Mouse (Mus musculus) left cerebral cortex, adult 11 months (tissue): ENCODE results near the gene Nat8f1.
"Not testable (repeated sequence)": the region's sequence is repeated elsewhere in the genome, so short reads cannot be mapped to it uniquely, and the experiment has no call there.

ENCODE experiments used
- DNase-seq: peaks from one replicate; pipeline ENCODE4 v3.0.0; 2022; ENCODE audit warnings: low spot score

Gene Nat8f1

DNA sequence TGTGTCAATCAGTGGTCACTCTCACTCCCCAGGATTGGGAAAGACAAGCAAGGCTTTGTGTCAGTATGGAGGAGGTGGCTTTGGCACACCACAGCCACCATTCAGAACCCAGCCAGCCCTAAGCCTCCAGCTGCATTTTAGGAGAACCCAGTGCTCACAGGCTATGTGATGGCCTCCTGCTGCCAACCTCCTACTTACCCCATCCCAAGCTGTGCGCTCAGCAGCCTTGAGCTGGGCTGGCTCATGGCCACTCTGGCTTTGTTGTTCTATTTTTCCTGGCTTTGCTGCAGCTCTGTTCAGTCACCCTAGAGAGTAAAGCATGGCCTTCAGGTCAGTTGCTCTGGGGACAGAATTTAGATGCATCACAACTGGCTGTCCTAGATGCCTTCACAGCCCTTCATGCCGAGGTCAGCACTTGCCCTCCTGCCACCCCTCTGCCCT is 8.6 kb downstream of the Nat8f1 start:
- peak; percentile 68 for DNase-seq

DNA sequence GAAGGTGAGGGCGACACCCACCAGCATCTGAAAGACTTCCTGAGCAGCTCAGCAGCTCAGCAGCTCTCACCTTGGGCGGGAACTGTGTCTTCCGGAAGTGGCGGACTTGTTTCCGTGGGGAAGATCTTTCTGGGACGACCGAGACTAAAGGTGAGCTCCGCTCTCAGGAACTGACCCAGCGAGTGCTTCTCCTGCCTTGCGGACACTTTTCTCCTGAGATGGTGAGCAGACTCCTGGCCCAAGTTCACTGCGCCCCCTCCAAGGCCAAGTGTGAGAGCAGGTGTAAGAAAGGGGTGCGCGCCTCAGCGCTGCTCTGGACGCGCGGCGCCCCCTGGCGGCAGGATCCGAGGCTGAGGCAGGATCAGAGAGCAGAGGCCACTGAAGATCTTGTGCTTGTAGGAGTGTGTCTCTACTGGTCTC is 10.8 kb downstream of the Nat8f1 start, which contains the start of gene Nat8f4:
Nat8f4 (minus strand) TSS at position 243 of the 420 bp plus-strand sequence.
- DNase-seq: peak; percentile 82

DNA sequence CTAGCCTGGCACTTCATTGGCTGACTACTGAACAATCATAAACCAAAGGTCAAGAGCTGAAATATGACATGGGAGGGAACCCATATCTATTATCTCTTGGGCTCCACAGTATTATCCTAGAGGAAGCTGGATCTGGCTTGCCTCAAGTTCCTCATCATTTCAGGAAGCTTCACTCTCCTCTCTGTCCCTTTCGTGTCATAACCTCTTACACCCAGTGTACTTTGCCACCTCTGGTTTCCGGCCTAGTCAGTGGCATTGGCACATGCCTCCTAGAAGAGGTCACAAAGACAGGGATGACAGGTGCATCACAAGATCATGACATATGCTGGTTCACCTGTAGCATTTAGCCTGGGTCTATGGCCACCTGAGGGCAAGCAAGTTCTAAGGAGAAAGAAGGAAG is 13.2 kb downstream of the Nat8f1 start:
- DNase-seq: no peak

- DNase-seq: not testable (repeated sequence)
These were observed 16.7 kb downstream of the Nat8f1 start for GRCm38 (mm10) chr6:85898596-85899475.

DNA sequence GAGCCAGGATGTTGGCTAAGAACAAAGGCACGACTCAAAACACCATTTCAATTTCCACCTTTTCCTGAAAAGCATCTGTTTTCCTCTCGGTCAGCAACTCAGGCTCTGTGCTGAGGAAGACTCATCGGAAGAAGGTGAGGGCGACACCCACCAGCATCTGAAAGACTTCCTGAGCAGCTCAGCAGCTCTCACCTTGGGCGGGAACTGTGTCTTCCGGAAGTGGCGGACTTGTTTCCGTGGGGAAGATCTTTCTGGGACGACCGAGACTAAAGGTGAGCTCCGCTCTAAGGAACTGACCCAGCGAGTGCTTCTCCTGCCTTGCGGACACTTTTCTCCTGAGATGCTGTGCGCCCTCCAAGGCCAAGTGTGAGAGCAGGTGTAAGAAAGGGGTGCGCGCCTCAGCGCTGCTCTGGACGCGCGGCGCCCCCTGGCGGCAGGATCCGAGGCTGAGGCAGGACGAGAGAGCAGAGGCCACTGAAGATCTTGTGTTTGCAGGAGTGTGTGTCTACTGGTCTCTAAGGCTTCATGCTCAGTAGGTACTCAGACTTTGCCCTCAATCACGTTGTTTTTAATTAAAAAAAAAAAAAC is 20.3 kb downstream of the Nat8f1 start:
- not testable (repeated sequence) for DNase-seq

GRCm38 (mm10) chr6:85888961-85889360 is 26.5 kb downstream of the Nat8f1 start:
- DNase-seq: no peak

GRCm38 (mm10) chr6:85884311-85884710 is 31.2 kb downstream of the Nat8f1 start:
- DNase-seq: no peak

DNA sequence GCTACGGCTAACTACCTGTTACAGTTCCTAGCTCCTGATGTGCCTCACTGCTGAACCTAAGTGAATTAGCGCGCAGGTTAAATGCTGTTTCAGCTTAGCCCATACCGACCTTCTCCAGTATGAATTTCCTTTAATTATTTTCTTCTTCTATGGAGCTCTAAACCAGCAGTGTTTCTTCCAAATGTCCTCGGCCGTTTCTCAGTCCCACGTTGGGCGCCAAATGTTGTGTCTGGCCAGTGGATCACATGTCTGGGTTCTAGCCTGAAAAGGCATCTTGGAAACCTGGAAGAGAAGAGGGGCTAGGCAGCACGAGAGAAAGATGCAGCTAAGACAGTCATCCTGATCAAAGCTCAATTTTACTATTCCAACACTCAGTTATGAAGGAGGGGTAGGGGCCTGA is 32.2 kb downstream of the Nat8f1 start:
- DNase-seq: not testable (repeated sequence)

GRCm38 (mm10) chr6:85869006-85869405 is 46.5 kb downstream of the Nat8f1 start, which contains the start of gene Nat8f2:
TSS of gene Nat8f2 (minus strand) at chr6:85869158.
- not testable (repeated sequence) for DNase-seq

DNA sequence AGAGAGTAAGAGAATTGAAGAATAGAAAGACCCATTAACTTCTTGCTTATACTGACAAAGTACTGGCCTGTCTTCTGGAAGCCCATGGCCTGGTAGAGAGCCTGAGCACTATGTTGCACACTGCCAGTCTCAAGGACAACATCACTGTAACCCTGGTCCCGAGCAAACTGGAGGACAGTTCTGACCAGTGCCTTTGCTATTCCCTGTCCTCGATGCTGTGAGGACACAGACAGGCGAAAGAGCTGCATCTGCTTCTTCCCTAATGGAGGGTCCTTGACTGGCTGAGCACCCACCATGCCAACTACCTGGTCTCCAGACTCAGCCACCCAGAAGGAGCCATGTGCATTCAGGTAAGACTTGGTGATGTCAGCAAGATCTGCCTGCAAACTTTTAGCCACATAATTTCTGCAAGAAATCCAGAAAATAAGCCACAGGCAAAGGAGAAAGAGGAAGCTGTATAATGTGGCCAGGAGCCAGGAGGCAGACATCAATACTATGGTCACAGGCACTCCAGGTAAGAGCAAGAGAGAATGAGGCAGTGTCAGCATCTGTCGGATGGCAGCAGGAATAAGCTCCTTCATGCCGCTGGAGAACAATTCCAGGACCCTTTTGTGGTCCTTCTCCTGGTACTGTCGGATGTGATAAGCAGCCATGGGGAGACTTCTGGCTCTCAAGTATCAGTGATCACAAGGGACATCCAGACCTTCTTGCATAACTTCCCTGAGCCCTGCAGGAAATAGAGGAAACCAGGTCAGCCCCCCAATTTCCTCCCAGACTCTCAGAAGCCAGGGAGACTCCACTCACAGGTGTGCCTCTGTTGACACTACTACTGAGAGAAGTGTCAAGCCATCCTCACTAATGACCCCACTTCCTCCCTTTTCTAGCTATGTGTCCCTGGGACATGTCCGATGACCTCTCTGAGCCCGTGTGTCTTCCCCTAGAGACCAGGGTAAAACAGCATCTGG is 47.5 kb downstream of the Nat8f1 start:
- DNase-seq: no peak

DNA sequence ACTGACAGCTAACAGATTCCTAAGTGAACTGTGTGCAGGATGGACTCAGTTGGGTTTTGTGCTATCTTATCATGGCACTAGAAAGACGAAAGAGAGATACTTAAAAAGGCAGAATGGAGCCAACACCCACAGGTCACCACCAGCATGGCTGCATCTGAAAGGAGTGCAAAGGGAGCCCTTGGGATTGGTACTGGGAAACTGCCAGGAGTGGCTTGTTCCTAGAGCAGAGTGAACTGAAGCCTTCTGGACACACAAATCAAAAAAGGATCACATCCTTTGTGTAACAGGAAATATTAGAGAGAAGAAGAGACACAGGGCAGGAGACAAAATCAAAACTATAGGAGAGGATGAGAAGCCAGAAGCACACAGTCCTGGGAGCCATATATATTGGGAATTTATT is 48.5 kb downstream of the Nat8f1 start:
- DNase-seq: not testable (repeated sequence)

DNA sequence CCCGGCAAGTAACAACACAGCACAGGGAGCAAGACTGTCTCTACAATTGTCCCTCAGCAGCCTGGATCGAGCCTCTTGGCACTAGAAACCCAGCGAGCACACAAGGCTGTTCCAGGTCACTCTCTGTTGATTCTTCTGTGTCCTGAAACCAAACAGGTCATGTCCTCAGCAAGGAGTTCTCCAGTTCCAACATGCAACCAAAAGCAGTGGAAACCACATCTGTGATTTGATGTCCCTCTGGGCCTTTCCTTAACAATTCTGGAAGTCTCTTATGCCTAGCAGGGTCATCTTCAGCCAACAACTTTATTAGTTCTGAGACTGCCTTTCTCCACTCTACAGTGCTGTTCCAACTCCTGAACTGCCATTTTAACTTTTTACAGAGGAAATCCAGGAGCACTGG is 49.3 kb downstream of the Nat8f1 start:
- DNase-seq: not testable (repeated sequence)

DNA sequence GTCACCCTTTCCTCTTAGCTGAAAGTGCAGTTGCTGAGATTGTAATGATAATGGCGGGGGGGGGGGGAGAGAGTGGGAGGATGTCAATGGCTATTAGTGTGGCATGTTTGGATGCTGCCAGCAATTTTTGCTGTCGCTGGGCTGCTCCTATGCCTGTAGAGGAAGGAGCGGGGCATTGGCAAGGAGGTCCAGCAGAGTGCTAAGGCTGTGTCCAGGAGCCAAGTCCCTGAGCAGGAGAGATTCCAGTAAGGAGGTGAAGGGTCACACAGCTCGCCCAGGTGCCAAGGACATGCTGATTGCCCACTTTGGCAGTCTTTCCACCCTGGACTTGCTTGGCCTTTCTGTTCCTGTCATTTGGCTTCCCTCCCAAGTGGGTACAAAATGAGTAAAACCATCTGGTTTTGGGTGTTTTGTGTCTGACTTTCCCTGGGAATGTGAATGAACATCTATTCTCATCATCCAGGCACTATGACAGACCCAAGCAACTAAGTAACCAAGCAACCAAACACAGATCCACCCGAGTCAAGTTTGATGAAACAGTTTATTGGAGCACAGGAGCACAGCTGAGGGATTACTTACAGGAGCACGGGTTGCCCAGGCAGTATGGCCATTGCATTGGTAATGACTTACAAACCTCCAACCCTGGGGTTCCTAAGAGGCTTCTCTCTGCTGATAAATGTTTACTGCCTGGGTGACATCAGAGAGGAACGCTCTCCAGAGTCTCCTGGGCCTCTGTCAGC is 50.4 kb downstream of the Nat8f1 start:
- not testable (repeated sequence) for DNase-seq

DNA sequence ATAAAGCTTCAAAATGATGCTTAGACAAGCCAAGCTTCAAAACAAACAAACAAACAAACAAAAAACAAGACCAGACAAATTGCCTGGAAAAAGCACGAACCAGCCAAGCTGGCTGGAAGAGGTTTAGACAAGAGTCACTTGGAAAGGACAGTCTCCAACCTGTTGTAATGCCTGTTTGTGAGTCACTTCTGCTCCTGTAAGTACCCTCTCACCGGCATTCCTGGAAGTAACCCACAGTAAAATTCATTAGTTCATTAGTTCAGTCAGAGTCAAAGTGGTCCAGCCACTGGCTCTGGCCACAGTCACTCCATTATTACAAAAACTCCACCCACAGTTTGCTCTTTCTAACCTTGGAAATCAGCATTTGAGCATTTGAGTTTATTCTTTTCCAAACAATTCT is 51.6 kb downstream of the Nat8f1 start:
- DNase-seq: no peak

DNA sequence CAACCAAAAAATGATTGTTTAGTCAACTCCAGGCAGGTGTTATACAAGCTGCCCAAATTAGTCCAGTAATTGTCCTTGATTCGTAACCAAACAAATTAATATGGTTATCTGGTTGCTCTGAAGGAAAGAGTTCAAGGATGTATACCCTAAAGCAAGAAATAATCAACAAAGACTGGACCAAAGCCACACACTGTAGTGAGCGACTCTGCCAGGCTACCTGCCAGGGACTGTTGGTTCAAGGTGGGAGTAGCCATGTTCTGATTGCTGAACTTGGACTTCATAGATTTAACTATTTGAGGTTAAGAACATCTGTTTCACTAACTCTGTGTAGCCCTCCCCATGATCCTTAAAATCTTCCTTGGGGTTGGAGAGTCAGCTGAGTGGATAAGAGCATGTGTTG is 52.4 kb downstream of the Nat8f1 start:
- DNase-seq: no peak

DNA sequence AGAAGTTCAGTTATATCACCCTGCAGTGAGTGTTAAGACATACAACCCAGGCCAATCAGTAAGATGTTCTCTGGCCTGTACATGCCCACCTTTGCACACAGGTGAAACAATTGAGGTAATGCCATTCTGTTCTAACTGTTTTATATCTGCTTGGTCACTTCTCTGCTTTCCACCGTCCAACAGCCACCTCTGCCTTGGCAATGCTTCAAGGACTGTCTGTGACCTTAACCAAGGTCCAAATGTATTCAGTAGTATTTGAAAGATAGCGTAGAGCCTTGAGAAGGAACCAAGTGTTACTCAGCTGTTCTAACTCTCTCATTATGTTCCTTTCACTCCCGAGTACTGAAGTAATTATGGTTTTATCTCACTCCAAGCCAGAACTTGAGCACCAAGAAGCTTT is 52.9 kb downstream of the Nat8f1 start:
- DNase-seq: no peak

DNA sequence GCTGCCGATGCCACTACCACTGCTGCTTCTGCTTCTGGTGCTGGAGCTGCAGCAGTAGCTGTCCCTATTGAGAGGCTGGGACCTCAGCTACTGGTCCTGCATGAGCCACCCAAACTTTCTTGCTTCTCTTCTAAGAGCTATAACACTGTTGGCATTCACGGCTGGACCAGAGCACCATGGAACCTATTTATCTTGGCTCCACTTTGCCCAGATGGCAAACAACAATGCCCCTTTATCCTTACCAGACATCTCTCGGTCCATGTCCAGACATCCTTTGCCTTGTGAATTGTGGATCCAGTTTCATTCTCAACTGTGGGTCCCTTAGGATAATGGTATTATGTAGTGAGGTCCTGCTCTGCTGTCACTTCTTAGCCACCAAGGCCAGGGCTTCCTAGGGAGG is 54.2 kb downstream of the Nat8f1 start:
- DNase-seq: no peak
